Mouse (Mus musculus) heart, postnatal 0 days (tissue): ENCODE data around the gene Tmcc2.

Source experiments
- CTCF ChIP-seq: IDR thresholded peaks from 2 replicates; pipeline ENCODE4 v1.5.1; 2016; ENCODE audit warnings: antibody characterized with exemption, control low read depth, low read depth
- EP300 ChIP-seq: IDR thresholded peaks from 2 replicates; pipeline ENCODE4 v1.6.1; 2016; ENCODE audit warnings: antibody characterized with exemption, low read depth

GRCm38 (mm10) chr1:132372354-132372753 lies 18.7 kb downstream of the Tmcc2 start:
- TF ChIP-seq CTCF = no peak
- no peak for TF ChIP-seq EP300
